Mouse (Mus musculus): ENCODE data around the gene Tmem212. TPM values are rescaled to one million over a fixed set of nuclear protein-coding genes. Genes with fewer than 3 reads are reported as not detected.

Tmem212 gene
- 0.24 TPM in 1 of 2 replicates, not detected in the other for polyA plus RNA-seq (2012; rRNA removed; ENCODE audit: low replicate concordance)

GRCm38 (mm10) chr3:27896318-27896892, at the start of gene Tmem212:
TSS of gene Tmem212 (minus strand) at chr3:27896368.

GRCm38 (mm10) chr3:27938381-27939323, 42.5 kb upstream of the Tmem212 start, which contains the start of gene Pld1:
TSS of gene Pld1 (plus strand) at chr3:27938695.

Other genes starting within 250 kb of the Tmem212 start
- 15.9 and 18.1 TPM in 2 replicates for gene Fndc3b, start 185.1 kb downstream of the Tmem212 start, polyA plus RNA-seq (2012; rRNA removed; ENCODE audit: low replicate concordance)
- gene Pld1, start 42.3 kb upstream of the Tmem212 start, polyA plus RNA-seq (2012; rRNA removed; ENCODE audit: low replicate concordance) = 2.7 and 5.4 TPM in 2 replicates